Mouse (Mus musculus) kidney, postnatal 0 days (tissue): Measurements from ENCODE around the gene Tap1. TPM values are rescaled to one million over a fixed set of nuclear protein-coding genes. Genes with fewer than 3 reads are reported as not detected.
A peak's percentile ranks its signal among the peaks of the same experiment; 100 is the strongest.

Experiments used
- ATAC-seq: fragments of 200-750 bp; cut with Nextera tagmentation; replicated peaks from 2 replicates; pipeline ENCODE4 v1.8.0; 2017; ENCODE audit warnings: low read depth, moderate number of reproducible peaks, moderate TSS enrichment, moderate library complexity; ENCODE audit not compliant: low FRiP score
- DNase-seq: peaks from one replicate; pipeline ENCODE4 v3.0.0-alpha.2; 2016; ENCODE audit warnings: low spot score
- H3K27ac ChIP-seq: fragments of 300-500 bp; sonication (generic); 2 replicates; pipeline ENCODE4 v1.5.1; 2014; ENCODE audit warnings: mild to moderate bottlenecking
- H3K27me3 ChIP-seq: fragments of 300-500 bp; sonication (generic); 2 replicates; pipeline ENCODE4 v1.6.1; 2014; ENCODE audit warnings: low read length, mixed read lengths; ENCODE audit not compliant: insufficient read depth
- H3K36me3 ChIP-seq: fragments of 300-500 bp; sonication (generic); 2 replicates; pipeline ENCODE4 v1.6.1; 2014; ENCODE audit warnings: low read length, mixed read lengths; ENCODE audit not compliant: insufficient read depth
- H3K4me1 ChIP-seq: fragments of 300-500 bp; sonication (generic); replicated peaks from 2 replicates; pipeline ENCODE4 v1.6.1; 2014; ENCODE audit warnings: antibody characterized with exemption, low read length, mixed read lengths; ENCODE audit not compliant: insufficient read depth
- H3K4me2 ChIP-seq: fragments of 300-500 bp; sonication (generic); 2 replicates; pipeline ENCODE4 v1.6.1; 2014; ENCODE audit warnings: mild to moderate bottlenecking, low read length, moderate library complexity, mixed read lengths
- H3K4me3 ChIP-seq: fragments of 300-500 bp; sonication (generic); replicated peaks from 2 replicates; pipeline ENCODE4 v1.5.1; 2014; ENCODE audit warnings: low read depth, low read length
- H3K9ac ChIP-seq: fragments of 300-500 bp; sonication (generic); 2 replicates; pipeline ENCODE4 v1.6.1; 2014; ENCODE audit warnings: low read depth, low read length
- H3K9me3 ChIP-seq: fragments of 300-500 bp; sonication (generic); replicated peaks from 2 replicates; pipeline ENCODE4 v1.6.1; 2016; ENCODE audit warnings: low read length, inconsistent platforms, mixed read lengths
- CTCF ChIP-seq: IDR thresholded peaks from 2 replicates; pipeline ENCODE4 v1.5.1; 2016; ENCODE audit warnings: antibody characterized with exemption, low read depth, mild to moderate bottlenecking, moderate library complexity
- WGBS: fragments of 180-500 bp; shearing (Covaris S2); extraction: QIAGEN DNeasy Blood & Tissue Kit; methylation state at CpG from one replicate; pipeline ENCODE4 v1.1.7; 2014; 5-methylcytosine and 5-hydroxymethylcytosine counted together
- polyA plus RNA-seq: library from polyadenylated mRNA; unstranded; fragments of >200 nt; fragmentation: Nextera tagmentation; extraction: Ambion mirVana; gene quantifications from 2 replicates; pipeline ENCODE4 v1.2.1, GENCODE M21; 2015

Tap1 gene
- polyA plus RNA-seq, 1 experiment from 2014 or later = 8.8 TPM

DNA sequence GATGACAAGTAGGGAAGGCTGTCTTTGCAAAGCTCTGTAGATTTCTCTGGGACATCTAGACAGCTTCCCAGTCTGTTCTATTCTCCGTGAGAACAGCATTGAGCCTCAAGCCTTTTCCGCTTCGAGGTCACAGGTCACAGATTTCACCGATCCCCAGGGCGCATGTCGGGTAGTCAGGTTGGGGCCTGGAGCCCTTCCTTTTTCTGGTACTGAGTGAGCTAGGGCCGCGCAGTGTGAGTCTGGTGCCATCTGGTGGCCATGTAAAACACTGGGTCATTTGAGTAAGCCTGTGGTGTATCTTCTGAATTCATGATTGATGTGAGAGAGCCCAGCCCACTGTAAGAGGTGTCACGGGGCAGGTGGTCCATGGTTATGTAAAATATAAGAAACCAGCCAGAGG lies 47.6 kb downstream of the Tap1 start:
- DNase-seq = peak; percentile 71
- Histone ChIP-seq H3K9me3 (no peaks in the 10 kb centered on the region), H3K36me3 (no peaks in the 10 kb centered on the region), H3K27ac (no peak overlapping the region), H3K4me2 (no peak overlapping the region), H3K27me3 (no peaks in the 10 kb centered on the region), H3K4me1 (no peaks in the 10 kb centered on the region), H3K4me3 (no peak overlapping the region), H3K9ac (no peak overlapping the region)
- WGBS = 36% methylated on average over 9 of the region's 9 CpGs
- peak; percentile 88 for TF ChIP-seq CTCF
- peak; percentile 68; the same call in 1 of the 2 replicates for ATAC-seq

DNA sequence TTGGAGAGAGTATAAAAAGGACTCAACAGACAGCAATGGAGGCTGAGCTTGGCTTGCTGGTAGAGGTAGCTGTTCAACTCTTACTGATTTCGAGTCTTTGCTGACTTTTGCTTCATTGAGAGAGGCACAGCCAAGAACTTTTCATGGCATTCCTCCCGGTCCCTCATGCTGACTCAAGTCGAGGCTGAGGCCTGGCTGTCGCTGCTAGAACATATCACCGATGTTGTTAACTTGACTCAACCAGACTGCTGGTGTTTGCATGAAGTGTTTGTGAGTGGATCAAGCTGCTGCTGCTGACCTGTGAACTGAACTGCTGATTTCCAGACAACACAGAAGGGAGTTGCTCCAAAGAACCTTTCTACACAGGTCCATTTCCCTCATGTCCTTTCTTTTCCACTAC lies 49.3 kb downstream of the Tap1 start:
- WGBS = 72% methylated on average over 5 of the region's 5 CpGs
- Histone ChIP-seq H3K4me2 (no peak overlapping the region), H3K9me3 (no peaks in the 10 kb centered on the region), H3K36me3 (no peaks in the 10 kb centered on the region), H3K4me1 (no peaks in the 10 kb centered on the region), H3K9ac (no peak overlapping the region), H3K27ac (no peak overlapping the region), H3K4me3 (no peak overlapping the region), H3K27me3 (no peaks in the 10 kb centered on the region)
- TF ChIP-seq CTCF = no peak
- ATAC-seq (no peak), DNase-seq (no peak)

DNA sequence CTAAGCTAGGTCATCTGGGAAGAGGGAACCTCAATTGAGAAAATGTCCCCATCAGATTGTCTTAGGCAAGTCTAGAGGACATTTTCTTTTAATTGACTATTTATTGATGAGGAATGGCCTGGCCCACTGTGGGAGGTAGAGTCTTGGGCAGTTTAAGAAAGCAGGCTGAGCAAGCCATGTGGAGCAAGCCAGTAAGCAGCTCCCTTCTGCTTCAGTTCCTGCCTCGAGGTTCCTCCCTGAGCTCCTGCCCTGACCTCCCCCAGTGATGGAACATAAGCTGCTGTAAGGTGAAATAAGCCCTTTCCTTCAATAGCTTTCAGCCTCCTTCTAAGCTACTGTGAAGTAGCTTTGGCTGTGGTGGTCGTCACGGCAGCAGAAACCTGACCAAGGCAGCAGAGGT lies 50.4 kb downstream of the Tap1 start:
- Histone ChIP-seq H3K9ac (no peak overlapping the region), H3K9me3 (no peaks in the 10 kb centered on the region), H3K4me1 (no peaks in the 10 kb centered on the region), H3K27ac (no peak overlapping the region), H3K27me3 (no peaks in the 10 kb centered on the region), H3K36me3 (no peaks in the 10 kb centered on the region), H3K4me3 (no peak overlapping the region), H3K4me2 (no peak overlapping the region)
- no peak for ATAC-seq
- no peak for DNase-seq
- WGBS = 77% methylated on average over 3 of the region's 3 CpGs
- no peak for TF ChIP-seq CTCF

DNA sequence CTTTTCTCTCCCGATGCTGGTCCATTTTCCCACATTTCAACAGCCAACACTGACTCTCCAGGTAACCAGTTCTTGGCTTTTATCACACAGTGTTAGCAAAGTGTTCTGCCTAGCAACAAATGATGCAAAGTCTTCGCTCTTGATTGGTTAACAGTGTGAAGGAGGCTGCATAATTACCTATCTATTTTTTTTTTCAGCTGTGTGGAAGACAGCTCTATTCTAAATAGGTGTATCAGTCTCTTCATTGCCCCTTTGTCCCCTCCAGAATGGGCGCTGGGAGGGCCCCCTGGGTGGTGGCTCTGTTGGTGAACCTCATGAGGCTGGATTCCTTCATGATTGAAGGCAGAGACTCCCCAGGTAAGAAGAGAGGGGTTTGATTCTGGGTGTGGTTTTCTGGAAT lies 51.4 kb downstream of the Tap1 start, which contains the start of gene H2-Ob:
TSS of gene H2-Ob (plus strand) at position 198 of the 400 bp plus-strand sequence.
- no peak within 1 kb of the TSS for H3K9ac ChIP-seq
- no peaks in the 10 kb centered on the region for H3K9me3 ChIP-seq
- no peak for TF ChIP-seq CTCF
- ATAC-seq (peak; percentile 69; the same call in 1 of the 2 replicates), DNase-seq (peak; percentile 76)
- no peaks in the 10 kb centered on the region for H3K27me3 ChIP-seq
- no peak within 1 kb of the TSS for H3K4me2 ChIP-seq
- H3K36me3 ChIP-seq = no peaks in the 10 kb centered on the region
- H3K4me1 ChIP-seq = no peaks in the 10 kb centered on the region
- 55% methylated on average over 3 of the region's 3 CpGs for WGBS
- H3K4me3 ChIP-seq = no peak within 1 kb of the TSS
- H3K27ac ChIP-seq = peak within 1 kb of the TSS; percentile 16; the same call in 1 of the 2 replicates

DNA sequence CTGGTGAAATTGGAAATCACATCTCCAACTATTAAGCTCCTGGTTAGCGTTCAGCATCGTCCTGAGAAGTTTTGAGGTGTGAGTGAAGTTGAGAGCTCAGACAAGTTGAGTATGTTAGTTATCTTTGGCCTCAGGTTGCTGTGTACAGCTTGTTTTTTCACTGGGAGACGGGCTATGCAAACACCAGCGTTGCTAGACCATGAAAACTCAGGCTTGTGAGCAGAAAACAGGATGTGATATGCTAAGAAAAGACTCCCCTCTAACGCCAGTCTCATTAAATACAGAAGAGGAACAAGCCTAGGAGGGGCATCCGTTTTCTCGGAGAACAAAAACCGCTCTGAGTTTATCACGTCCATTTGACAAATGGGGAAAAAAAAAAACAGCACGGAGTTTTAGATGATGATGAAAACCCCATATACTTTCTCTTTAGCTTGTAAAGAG lies 52.3 kb downstream of the Tap1 start:
- ATAC-seq = no peak
- H3K27ac ChIP-seq = peak overlapping the region; percentile 16; the same call in 1 of the 2 replicates
- no peak overlapping the region for H3K4me3 ChIP-seq
- H3K9ac ChIP-seq = no peak overlapping the region
- DNase-seq = peak; percentile 49
- 30% methylated on average over 10 of the region's 10 CpGs for WGBS
- H3K4me2 ChIP-seq = no peak overlapping the region
- no peaks in the 10 kb centered on the region for H3K36me3 ChIP-seq
- TF ChIP-seq CTCF = no peak
- no peaks in the 10 kb centered on the region for H3K4me1 ChIP-seq
- H3K27me3 ChIP-seq = no peaks in the 10 kb centered on the region
- H3K9me3 ChIP-seq = no peaks in the 10 kb centered on the region

DNA sequence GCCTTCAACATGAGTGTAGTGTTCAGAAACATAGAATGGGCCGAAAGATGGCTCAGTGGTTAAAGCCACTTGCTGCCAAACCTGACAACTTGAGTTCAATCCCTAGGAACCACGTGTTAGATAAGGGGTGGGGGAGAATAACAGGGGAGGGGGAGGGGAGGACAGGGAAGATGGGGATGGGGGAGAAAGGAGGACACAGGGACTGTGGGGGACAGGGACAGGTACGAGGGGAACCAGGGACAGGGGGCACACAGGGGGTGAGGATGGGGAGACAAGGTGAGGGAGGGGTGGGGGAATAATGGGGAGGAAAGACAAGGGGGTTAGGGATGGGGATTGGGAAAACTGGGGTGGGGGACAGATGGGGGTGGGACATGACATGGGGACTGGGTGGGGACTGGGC lies 53.0 kb downstream of the Tap1 start:
- H3K27ac ChIP-seq = no peak overlapping the region
- no peak overlapping the region for H3K9ac ChIP-seq
- no peak for TF ChIP-seq CTCF
- no peaks in the 10 kb centered on the region for H3K9me3 ChIP-seq
- H3K36me3 ChIP-seq = no peaks in the 10 kb centered on the region
- H3K27me3 ChIP-seq = no peaks in the 10 kb centered on the region
- ATAC-seq (no peak), DNase-seq (no peak)
- H3K4me2 ChIP-seq = no peak overlapping the region
- no peaks in the 10 kb centered on the region for H3K4me1 ChIP-seq
- 69% methylated on average over 3 of the region's 3 CpGs for WGBS
- no peak overlapping the region for H3K4me3 ChIP-seq

DNA sequence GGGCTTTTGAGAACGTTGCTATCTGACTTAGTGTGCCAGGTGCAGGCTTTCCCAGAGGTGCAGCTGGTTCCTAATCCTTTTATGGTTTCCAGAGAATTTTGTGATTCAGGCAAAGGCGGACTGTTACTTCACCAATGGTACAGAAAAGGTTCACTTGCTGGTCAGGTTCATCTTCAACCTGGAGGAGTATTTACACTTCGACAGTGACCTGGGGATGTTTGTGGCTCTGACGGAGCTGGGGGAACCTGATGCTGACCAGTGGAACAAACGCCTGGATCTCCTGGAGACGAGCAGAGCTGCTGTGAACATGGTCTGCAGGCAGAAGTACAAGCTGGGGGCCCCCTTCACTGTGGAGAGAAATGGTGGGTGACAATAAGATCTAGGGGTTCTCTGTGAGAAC lies 53.6 kb downstream of the Tap1 start:
- ATAC-seq (no peak), DNase-seq (no peak)
- 74% methylated on average over 6 of the region's 6 CpGs for WGBS
- H3K4me2 ChIP-seq = no peak overlapping the region
- TF ChIP-seq CTCF = no peak
- H3K27ac ChIP-seq = no peak overlapping the region
- H3K9me3 ChIP-seq = no peaks in the 10 kb centered on the region
- no peak overlapping the region for H3K4me3 ChIP-seq
- H3K36me3 ChIP-seq = no peaks in the 10 kb centered on the region
- no peak overlapping the region for H3K9ac ChIP-seq
- H3K27me3 ChIP-seq = no peaks in the 10 kb centered on the region
- no peaks in the 10 kb centered on the region for H3K4me1 ChIP-seq
